Mouse (Mus musculus) G1E-ER4 (cell line): ENCODE results near the gene Crcp. TPM values are rescaled to one million over a fixed set of nuclear protein-coding genes. Genes with fewer than 3 reads are reported as not detected.

Experiments used
- GATA1 ChIP-seq: IDR thresholded peaks from one replicate; pipeline ENCODE4 v1.8.0; 2012; ENCODE audit warnings: low read length, inconsistent platforms
- polyA plus RNA-seq: library from polyadenylated mRNA; stranded (reverse); fragments of >175 nt; gene quantifications from 2 replicates; pipeline ENCODE4 v1.2.3, GENCODE M21; 2012

Gene Crcp
- polyA plus RNA-seq, 1 experiment = 10.0 TPM

DNA sequence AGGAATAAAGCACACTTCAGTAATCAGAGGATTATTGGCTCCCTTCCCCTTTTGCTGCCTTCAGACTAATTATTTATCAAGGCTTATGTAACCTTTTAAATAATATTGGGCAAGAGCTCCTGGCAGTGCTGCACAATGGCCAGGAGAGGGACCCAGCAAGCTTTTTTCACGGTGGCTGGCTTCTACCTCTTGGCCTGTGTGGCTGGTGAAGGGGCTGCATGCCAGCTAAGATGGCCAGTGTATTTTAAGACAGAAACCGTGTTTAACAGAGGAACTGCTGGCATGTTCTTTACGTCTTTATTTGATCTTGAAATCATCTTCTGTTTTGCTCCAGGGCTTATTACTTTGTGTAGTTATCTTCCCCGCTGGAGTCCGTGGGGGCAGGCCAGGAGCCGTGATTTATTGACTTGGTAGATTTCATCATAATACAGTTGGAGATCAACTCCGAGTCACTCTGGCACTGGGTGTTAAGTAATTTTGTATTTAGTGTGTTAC is 15.2 kb downstream of the Crcp start:
- TF ChIP-seq GATA1 = no peak

DNA sequence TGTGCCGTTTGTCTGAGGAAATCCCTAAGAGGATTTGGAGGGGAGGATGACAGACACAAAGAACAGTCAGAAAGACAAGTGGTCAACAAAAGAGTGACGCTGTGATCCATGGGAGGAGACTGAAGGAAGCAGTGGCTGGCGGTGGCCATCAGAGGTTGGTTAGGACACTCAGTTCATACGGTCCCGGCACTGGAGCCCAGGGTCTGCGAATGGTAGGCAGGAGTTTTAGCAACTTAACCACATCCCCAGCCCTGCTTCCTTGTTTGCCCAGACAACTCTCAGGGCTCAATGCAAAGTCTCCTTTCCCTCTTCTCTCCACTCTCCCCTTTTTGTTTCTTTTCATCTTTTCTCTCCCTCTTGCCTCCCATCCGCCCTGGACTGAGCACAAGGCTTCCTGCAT is 17.0 kb downstream of the Crcp start:
- TF ChIP-seq GATA1 = no peak

DNA sequence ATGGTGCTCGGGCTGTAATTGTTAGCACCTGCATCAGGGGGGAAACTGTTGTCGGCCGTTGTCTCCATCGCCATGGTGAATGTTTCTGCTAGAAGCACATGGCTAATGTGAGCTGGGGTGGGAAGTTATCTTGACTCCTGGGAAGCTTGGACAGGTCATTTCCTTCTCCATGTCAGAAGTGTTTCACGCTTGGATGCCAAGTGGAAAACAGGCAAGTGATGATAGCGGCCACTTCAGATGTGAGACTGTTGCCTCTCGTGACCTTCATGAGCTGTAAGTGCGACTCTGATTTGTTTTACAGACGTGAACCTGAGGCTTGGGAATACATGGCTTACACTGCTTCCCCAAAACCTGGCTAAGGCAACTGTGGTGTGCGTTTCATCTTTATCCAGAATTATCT is 17.5 kb downstream of the Crcp start:
- TF ChIP-seq GATA1 = no peak

DNA sequence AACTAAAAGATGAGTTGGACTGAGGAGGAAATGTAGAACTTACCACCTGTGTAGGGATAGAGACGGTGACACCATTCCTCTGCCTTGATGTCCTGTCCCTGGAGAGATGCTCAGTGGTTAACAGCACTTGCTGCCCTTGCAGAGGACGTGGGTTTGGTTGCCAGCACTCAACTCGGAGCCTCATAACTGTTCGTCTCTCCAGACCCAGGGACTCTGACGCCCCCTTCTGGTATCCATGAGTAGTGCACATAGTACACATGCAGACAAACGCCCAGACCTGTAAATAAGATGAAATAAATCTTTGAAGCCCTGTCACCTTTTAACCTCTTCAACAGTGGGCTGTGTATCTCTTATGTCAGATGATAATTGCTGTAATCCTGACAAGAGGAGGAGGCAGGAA is 17.9 kb downstream of the Crcp start:
- no peak for TF ChIP-seq GATA1

DNA sequence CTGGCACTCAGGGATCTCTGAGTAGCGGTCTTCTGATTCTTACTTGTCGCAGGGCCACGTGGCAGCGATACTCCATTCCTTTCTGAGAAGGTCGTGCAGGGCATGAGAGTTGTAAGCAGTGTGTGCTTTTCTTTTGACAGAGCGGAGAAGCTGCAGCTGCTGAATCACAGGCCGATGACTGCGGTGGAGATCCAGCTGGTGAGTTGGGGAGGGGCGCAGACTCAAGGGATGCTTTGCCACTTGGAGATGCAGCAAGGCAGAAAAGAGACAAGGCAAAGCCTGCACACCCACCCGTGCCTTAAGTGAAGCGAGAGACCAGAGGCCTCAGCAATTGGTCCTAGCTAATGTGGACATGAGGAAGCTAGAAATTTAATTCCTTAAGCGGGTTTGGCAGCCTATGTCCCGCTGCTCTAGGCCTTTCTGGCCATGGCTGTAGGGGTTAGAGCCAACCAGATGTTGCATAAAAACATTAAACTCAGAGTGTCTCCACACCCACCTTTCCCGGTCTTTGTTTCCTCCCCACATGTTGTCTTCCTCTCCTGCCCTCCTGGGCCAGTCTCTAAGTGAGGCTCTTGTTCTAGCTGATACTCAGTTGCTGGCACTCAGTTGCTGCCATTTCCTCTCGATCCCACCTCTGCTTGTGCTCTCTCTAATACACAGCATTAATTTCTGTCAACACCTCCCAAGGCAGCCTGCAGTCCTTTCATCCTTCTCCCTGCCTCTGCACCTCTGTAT is 19.9 kb downstream of the Crcp start:
- TF ChIP-seq GATA1 = no peak

DNA sequence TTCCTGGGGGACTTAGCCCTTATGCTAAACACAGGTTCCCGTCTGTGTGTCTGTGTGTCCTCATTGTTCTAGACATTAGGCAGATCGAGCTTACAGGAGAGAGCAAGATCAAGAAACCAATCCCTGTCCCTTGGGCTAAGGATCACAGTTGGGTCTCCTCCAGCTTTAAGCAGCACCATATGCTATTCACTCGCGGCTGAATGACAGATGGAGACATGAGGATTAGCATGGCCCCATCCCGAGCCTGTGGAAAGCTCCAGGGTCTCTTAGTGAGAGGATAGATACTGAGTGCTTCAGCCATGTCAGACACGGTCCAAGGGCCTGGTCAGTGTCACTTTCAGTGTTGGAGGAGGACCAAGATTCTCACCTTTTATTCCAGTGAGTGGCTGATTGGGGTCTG is 21.3 kb downstream of the Crcp start:
- no peak for TF ChIP-seq GATA1

DNA sequence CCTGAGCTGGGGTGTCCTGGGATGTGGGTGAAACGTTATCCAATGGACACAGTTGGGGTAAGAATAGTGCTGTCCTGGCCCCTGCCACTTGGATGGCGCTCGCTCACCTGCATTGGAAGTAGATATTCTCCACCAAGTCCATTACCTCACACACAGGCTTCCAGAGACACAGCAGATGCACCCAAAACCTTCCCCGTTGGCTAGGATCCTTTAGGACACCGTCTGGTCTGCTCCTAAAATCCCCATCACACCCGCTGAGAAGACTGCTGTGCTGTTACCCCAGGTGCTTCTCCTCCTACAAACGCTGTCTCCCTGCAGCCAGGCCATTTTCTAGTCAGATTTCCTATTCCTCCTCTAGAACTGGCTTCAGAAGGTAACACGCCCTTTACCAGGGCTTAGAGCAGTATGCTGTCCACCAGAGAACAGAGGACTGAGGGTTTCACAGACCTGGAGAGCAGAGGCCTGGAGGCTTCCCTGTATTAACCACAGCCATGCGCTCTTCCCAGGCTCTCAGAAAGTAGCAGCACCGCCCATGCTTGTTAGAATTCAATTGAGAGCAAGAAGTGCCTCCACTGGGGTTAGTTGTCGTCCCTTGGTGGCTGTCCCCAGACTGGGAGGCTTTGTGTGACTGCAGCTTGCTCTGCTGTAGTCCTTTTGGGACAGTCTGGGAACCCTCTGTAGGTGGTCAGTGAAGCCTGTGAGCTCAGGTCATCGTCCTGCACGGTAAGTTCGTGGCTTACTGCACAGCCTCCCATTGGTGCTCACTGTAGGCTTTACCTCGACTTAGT is 22.2 kb downstream of the Crcp start:
- no peak for TF ChIP-seq GATA1

DNA sequence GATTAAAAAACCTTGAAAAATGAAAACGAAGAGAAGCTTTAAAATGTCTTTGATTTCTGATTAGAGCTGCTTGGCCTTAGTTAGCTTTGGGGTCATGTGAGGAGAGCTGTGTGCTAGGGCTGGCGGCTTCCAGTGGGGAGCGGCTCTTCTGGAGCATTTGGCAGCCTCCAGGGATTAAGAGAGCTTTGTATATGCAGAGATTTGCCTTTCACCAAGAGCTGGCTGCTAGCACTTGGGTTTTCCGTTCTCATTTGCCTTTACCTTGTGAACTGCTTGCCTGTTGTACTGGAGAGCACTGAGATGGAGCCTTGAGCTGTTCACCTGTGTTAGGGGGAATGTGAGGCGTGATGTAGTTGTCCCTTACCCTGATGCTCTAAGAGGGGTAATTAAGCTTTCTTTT is 23.4 kb downstream of the Crcp start:
- TF ChIP-seq GATA1 = no peak

DNA sequence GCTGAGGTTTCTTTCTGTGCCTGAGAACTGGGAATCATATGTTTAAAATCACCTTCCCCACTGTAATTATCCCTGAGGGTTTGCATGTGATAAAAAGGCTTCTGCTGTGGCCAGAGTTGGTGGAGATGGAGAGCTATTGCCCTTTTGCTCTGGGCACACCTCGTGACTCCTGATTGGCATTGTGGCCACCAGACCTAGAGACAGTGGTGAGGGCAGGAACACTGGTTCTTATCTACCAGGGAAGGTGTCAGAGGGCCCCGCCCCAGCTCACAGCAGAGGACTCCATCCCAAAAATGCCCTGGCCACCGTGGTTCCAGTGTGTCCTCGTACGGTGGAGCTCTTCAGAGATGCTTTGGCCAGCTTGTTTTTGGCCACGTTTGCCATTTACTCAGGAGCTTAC is 23.9 kb downstream of the Crcp start:
- TF ChIP-seq GATA1 = no peak

DNA sequence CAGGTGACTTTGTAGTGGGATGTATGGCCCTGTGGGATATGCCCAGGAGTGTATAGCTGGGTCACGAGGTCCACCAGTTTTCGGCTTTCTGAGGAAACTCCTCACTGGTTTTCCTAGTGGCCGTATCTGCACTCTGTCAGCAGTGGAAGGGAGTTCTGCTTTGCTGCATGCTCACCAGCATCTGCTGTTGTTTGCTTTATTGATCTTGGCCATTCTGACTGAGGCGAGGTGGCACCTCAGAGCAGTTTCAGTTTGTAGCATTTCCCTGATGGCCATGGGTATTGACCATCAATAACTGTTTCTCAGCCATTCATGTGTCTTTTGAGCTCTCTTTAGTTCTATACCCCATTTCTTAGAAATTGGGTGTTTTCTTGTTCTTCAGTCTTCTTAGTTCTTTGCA is 26.6 kb downstream of the Crcp start:
- no peak for TF ChIP-seq GATA1

DNA sequence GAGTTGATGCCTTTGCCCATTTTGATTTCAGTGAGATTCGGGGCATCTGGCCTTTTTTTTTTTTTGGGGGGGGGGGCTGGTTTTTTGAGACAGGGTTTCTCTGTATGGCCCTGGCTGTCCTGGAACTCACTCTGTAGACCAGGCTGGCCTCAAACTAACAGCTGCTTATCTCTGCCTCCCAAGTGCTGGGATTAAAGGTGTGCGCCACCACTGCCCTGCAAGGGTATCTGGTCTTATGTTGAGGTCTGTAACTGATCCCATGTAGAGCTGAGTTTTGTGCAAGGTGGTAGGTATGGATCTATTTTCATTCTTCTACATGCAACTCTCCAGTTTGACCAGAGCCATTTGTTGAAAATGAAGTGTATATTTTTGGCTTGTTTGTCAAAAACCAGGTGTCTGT is 27.2 kb downstream of the Crcp start:
- TF ChIP-seq GATA1 = no peak

DNA sequence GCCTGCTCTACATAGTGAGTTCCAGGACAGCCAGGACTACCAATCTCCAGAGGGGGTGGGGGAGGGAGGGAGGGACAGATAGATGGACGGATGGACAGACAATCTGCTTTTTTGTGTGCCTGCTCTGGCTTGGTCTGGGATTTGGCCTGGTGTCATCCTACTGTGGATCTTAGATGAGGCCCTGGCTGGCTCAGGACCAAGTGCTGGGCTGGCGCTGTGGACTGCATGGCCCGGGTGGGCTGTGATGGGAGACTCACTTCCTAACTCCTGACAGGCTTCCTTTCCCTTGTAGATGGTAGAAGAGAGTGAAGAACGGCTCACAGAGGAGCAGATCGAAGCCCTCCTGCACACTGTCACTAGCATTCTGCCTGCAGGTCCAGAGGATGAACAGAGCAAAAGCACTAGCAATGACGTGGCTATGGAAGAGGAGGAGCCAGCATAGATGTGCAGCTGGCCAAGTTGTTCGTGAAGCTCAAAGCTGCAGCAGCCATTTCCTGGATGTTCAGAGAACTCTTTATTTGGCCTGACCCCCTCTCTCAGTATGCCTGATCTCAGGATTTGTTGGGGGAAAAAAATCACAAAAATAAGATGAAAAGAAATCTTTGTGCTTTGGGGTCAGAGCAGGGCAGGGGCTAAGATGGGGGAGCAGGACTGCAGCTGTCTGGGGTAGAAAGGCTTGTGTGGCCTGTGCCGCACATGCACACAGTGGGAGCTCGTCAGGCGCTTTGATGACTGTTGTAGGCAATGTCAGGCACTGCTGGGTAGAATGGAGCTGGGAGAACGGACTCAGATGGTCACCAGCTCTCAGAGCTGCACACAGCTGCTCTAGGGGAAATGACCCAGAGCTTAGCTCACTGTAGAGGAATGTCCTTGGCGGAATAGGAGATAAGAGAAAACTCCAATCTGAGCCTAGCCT is 30.6 kb downstream of the Crcp start:
- TF ChIP-seq GATA1 = no peak

DNA sequence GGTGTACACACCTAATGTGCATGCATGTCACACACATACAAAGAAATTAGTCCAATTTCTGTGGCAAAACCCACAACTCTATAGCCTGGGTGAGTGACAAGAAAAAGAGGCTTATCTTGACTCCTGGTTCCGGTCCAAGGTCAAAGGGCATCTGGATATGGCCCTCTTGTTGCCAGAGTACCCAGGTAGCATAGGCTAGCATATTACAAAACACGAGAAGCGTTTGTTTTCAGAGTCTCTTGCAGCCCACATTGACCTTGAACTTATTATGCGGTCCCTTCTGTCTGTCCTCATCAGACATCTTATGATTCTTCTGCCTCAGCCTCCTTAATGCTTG is 31.2 kb downstream of the Crcp start:
- TF ChIP-seq GATA1 = no peak

DNA sequence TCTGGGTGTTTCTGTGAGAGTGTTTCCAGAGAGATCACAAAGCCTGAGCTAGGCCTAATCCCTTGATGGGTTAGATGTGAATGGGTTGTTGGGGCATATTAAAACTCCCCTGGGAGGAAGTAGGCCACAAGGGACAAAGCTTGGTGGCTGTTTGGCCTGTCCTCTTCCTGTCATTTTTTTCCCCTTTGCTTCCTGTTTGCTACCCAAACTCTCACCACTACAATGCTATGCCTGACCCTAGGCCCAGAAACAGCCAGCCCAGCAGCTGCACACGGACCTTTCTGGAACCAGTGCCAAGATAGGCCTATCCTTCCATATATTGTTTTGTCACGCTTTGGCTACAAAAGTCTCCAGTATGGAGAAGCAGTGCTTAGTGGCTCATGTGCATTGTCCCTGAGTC is 33.0 kb downstream of the Crcp start:
- no peak for TF ChIP-seq GATA1

DNA sequence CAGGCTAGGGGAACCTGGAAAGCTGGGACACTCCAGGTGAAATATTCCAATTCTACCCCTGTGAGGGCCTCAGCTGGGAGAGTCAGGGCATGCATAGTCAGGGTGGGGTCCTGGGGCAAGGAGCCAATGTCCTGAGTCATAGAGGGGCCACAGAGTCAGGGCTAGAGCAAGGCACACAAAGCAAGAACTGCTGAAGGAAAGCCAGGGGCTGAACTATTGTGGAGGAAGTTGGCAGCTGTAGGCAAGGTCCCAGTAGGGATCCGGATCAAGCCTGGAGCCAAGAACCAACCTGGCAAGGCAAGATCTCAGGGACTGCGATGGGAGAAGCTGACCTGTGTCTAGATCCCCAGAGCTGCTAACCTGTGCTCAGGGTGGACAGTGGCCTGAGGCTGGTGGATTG is 34.7 kb downstream of the Crcp start:
- no peak for TF ChIP-seq GATA1

DNA sequence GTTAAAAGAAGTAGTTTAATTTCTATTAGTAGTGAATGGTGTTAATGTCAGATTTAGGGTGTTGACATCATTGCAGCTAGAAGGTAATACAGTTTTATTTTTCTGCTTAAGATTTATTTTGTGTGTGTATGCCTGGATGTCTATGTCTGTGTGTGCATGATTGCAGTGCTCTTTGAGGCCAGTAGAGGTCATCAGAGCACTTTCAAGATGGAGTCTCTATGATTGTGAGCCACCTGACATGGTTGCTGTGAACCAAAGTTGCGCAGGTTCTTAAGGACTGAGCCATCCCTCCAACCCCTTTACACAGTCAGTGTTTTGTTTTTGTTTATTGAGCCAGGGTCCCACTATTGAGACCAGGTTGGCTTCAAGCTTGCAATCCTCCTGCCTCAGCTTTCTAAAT is 36.5 kb downstream of the Crcp start:
- no peak for TF ChIP-seq GATA1
